Mouse (Mus musculus) intestine, postnatal 0 days (tissue): ENCODE measurements around the gene 1810049J17Rik. TPM values are rescaled to one million over a fixed set of nuclear protein-coding genes. Genes with fewer than 3 reads are reported as not detected.

Source experiments
- ATAC-seq: fragments of 200-750 bp; cut with Nextera tagmentation; 2 replicates; pipeline ENCODE4 v1.8.0; 2017; ENCODE audit warnings: mild to moderate bottlenecking, moderate TSS enrichment, moderate library complexity
- H3K27ac ChIP-seq: fragments of 300-500 bp; sonication (generic); 2 replicates; pipeline ENCODE4 v1.5.1; 2014; ENCODE audit warnings: mild to moderate bottlenecking, low read depth, low read length, moderate library complexity
- H3K27me3 ChIP-seq: fragments of 300-500 bp; sonication (generic); replicated peaks from 2 replicates; pipeline ENCODE4 v1.6.1; 2014; ENCODE audit warnings: low read length, mixed read lengths; ENCODE audit not compliant: control insufficient read depth, insufficient read depth
- H3K36me3 ChIP-seq: fragments of 300-500 bp; sonication (generic); 2 replicates; pipeline ENCODE4 v1.6.1; 2014; ENCODE audit warnings: mild to moderate bottlenecking, moderate library complexity; ENCODE audit not compliant: control insufficient read depth, insufficient read depth
- H3K4me1 ChIP-seq: fragments of 300-500 bp; sonication (generic); replicated peaks from 2 replicates; pipeline ENCODE4 v1.6.1; 2014; ENCODE audit warnings: antibody characterized with exemption, low read length, mixed read lengths; ENCODE audit not compliant: control insufficient read depth, insufficient read depth
- H3K4me2 ChIP-seq: fragments of 300-500 bp; sonication (generic); replicated peaks from 2 replicates; pipeline ENCODE4 v1.6.1; 2014; ENCODE audit warnings: low read depth, mild to moderate bottlenecking, moderate library complexity
- H3K4me3 ChIP-seq: fragments of 300-500 bp; sonication (generic); 2 replicates; pipeline ENCODE4 v1.5.1; 2014; ENCODE audit warnings: low read depth, low read length
- H3K9ac ChIP-seq: fragments of 300-500 bp; sonication (generic); 2 replicates; pipeline ENCODE4 v1.6.1; 2014; ENCODE audit warnings: mild to moderate bottlenecking, low read depth, low read length
- H3K9me3 ChIP-seq: fragments of 300-500 bp; sonication (generic); 2 replicates; pipeline ENCODE4 v1.6.1; 2016; ENCODE audit warnings: mixed run types; ENCODE audit not compliant: control insufficient read depth
- CTCF ChIP-seq: sonication (generic); IDR thresholded peaks from 2 replicates; pipeline ENCODE4 v1.5.1; 2016; ENCODE audit warnings: low read depth, mild to moderate bottlenecking, control low read depth, antibody characterized with exemption, moderate library complexity
- whole genome bisulfite sequencing: fragments of 180-500 bp; shearing (Covaris S2); extraction: QIAGEN DNeasy Blood & Tissue Kit; methylation state at CpG from one replicate; pipeline ENCODE4 v1.1.7; 2014; 5-methylcytosine and 5-hydroxymethylcytosine counted together
- polyA plus RNA-seq: library from polyadenylated mRNA; unstranded; fragments of >200 nt; fragmentation: Nextera tagmentation; extraction: Ambion mirVana; gene quantifications from 2 replicates; pipeline ENCODE4 v1.2.1, GENCODE M21; 2015

Gene 1810049J17Rik
- polyA plus RNA-seq, 1 experiment from 2014 or later, result 6.5 TPM

DNA sequence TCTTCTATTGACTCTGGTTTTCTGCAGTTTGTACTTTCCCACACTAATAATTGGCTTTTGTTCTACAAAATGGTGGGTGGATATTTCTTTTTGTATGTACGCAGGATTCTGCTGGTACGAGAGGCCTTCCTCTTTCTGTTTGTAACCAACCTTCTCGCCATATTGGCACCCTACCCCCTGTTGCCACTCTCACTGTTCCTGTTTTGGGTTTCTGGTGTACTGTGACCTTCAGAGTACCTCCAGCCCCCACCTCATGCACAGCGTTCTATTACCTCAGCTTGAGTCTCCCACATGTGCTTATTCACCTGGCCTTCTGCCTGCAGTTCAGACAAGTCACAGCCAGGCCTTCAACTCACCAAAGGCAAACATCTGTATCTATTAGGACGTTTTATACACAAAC is 28.1 kb upstream of the 1810049J17Rik start:
- no peaks in the 10 kb centered on the region for H3K4me1 ChIP-seq
- TF ChIP-seq CTCF, result no peak
- no peak overlapping the region for H3K27ac ChIP-seq
- H3K36me3 ChIP-seq, result peaks cover 53% of the 10 kb centered on the region
- 82% methylated on average over 5 of the region's 5 CpGs for WGBS
- H3K27me3 ChIP-seq, result no peaks in the 10 kb centered on the region
- H3K9ac ChIP-seq, result no peak overlapping the region
- no peak for ATAC-seq
- no peak overlapping the region for H3K4me3 ChIP-seq
- H3K9me3 ChIP-seq, result no peaks in the 10 kb centered on the region
- H3K4me2 ChIP-seq, result no peak overlapping the region

DNA sequence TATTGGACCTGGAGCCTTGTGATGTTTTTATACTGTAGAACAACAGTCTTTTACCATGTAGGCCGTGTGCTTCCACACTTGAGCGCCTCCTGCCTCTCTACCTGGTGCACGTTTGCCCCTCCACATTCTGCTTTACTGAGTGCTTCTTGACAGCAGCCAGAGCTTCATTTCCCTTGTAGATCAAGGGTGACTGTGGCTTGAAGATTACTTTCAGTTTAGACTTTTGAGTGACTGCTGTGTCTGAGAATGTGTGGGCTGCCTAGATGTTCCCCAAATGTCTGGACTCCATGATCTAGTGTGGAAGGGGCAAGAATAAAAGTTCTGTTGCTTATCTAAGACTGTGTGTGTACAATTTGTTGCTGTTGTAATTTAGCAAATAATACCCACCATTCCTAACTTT is 27.3 kb upstream of the 1810049J17Rik start:
- Histone ChIP-seq H3K27ac (no peak overlapping the region), H3K9ac (no peak overlapping the region), H3K27me3 (no peaks in the 10 kb centered on the region), H3K4me1 (no peaks in the 10 kb centered on the region), H3K36me3 (peaks cover 58% of the 10 kb centered on the region), H3K9me3 (no peaks in the 10 kb centered on the region), H3K4me2 (no peak overlapping the region), H3K4me3 (no peak overlapping the region)
- ATAC-seq, result no peak
- TF ChIP-seq CTCF, result no peak
- WGBS, result 88% methylated on average over 3 of the region's 3 CpGs

GRCm38 (mm10) chr15:12346916-12347315 is 25.2 kb upstream of the 1810049J17Rik start:
- Histone ChIP-seq H3K9ac (no peak overlapping the region), H3K4me1 (no peaks in the 10 kb centered on the region), H3K4me2 (no peak overlapping the region), H3K36me3 (peaks cover 48% of the 10 kb centered on the region), H3K4me3 (no peak overlapping the region), H3K27me3 (no peaks in the 10 kb centered on the region), H3K27ac (no peak overlapping the region), H3K9me3 (no peaks in the 10 kb centered on the region)
- ATAC-seq, result no peak
- TF ChIP-seq CTCF, result no peak
- 98% methylated on average over 3 of the region's 3 CpGs for WGBS

- H3K36me3 ChIP-seq, result peaks cover 20% of the 10 kb centered on the region; the same call in 1 of the 2 replicates
- no peak overlapping the region for H3K4me3 ChIP-seq
- no peaks in the 10 kb centered on the region for H3K27me3 ChIP-seq
- no peaks in the 10 kb centered on the region for H3K9me3 ChIP-seq
- WGBS, result 48% methylated on average over 4 of the region's 4 CpGs
- no peak overlapping the region for H3K9ac ChIP-seq
- H3K4me1 ChIP-seq, result peaks cover 4% of the 10 kb centered on the region; the same call in 1 of the 2 replicates
- no peak for TF ChIP-seq CTCF
- no peak overlapping the region for H3K27ac ChIP-seq
- peak; percentile 51; the same call in 1 of the 2 replicates for ATAC-seq
- H3K4me2 ChIP-seq, result no peak overlapping the region
These were observed 19.7 kb upstream of the 1810049J17Rik start for GRCm38 (mm10) chr15:12341401-12341758.

- TF ChIP-seq CTCF, result no peak
- Histone ChIP-seq H3K4me1 (peaks cover 4% of the 10 kb centered on the region; the same call in 1 of the 2 replicates), H3K4me2 (no peak overlapping the region), H3K4me3 (no peak overlapping the region), H3K36me3 (peaks cover 18% of the 10 kb centered on the region; the same call in 1 of the 2 replicates), H3K27ac (no peak overlapping the region), H3K9me3 (no peaks in the 10 kb centered on the region), H3K9ac (no peak overlapping the region), H3K27me3 (no peaks in the 10 kb centered on the region)
- 51% methylated on average over 5 of the region's 5 CpGs for WGBS
- no peak for ATAC-seq
These were observed 19.1 kb upstream of the 1810049J17Rik start for GRCm38 (mm10) chr15:12340536-12341400.

- WGBS, result 69% methylated on average over 3 of the region's 3 CpGs
- Histone ChIP-seq H3K4me1 (peaks cover 4% of the 10 kb centered on the region; the same call in 1 of the 2 replicates), H3K27ac (no peak overlapping the region), H3K9ac (no peak overlapping the region), H3K36me3 (peaks cover 5% of the 10 kb centered on the region; the same call in 1 of the 2 replicates), H3K4me3 (no peak overlapping the region), H3K9me3 (no peaks in the 10 kb centered on the region), H3K27me3 (no peaks in the 10 kb centered on the region), H3K4me2 (no peak overlapping the region)
- TF ChIP-seq CTCF, result no peak
- ATAC-seq, result no peak
These were observed 16.1 kb upstream of the 1810049J17Rik start for GRCm38 (mm10) chr15:12337779-12338137.
